16 mouse cellular contexts compared by ENCODE assay signal in genomic region chr17:55531872-55532271, GRCm38 (mm10).
DNase-seq lines count a peak whose midpoint lies in the region; ATAC-seq lines count a peak whose summit lies in the region.
"Had no signal": no experiment of that assay in that cellular context is flagged by ENCODE, and none has a peak within 500 bp of the region (broad histone marks: within the 10 kb centered on the region; RNA-seq: fewer than 3 reads in every experiment).

No protein-coding gene starts in this region.

- ATAC-seq in frontal cortex, adult (ENCODE audit: low TSS enrichment), result peak; percentile 59
- ATAC-seq: activated CD4-positive, CD25-positive, alpha-beta regulatory T cell, adult 4 months; forebrain, embryonic 15.5 days; intestine, postnatal 0 days had no signal

- DNase-seq in cerebellum, adult 11 months, result peak; percentile 1
- no peak for DNase-seq in cerebellum, adult 9-11 months
- peak; percentile 49 to 54 for DNase-seq in cerebellum, postnatal 10 days
- no peak for DNase-seq in cerebellum, adult 11-12 months
- DNase-seq in frontal cortex, postnatal 36 days (ENCODE audit: low spot score in 2 of 2), result no peak
- DNase-seq: adrenal gland, postnatal 10 days; adrenal gland, postnatal 36 days; embryo, embryonic 11 days; gastrocnemius, adult 2 months; gastrocnemius, postnatal 14 days; heart, adult 11 months; kidney, adult 2 months had no signal

Comparison
In these comparisons a context has a peak if more than half of its experiments do, and no peak if none do; other contexts are left out.
1. DNase-seq: peak in cerebellum, adult 11 months (single experiment) and cerebellum, postnatal 10 days (2 of 2); none in cerebellum, adult 9-11 months (single experiment), cerebellum, adult 11-12 months (single experiment) and frontal cortex, postnatal 36 days (0 of 2).